Mouse (Mus musculus) bone marrow macrophage, adult 2 months (primary cell): ENCODE results near the gene Grb10.

Experiments used
- CTCF ChIP-seq: IDR thresholded peaks from 2 replicates; pipeline ENCODE4 v1.5.1; 2012; ENCODE audit warnings: low read depth, mild to moderate bottlenecking, low read length, moderate library complexity
- POLR2A ChIP-seq: IDR thresholded peaks from 2 replicates; pipeline ENCODE4 v1.6.1; 2012; ENCODE audit warnings: mild to moderate bottlenecking, low read depth, low read length, borderline replicate concordance

- TF ChIP-seq POLR2A (no peak), CTCF (no peak)
Measured at GRCm38 (mm10) chr11:11886403-11886998, 152.0 kb downstream of the Grb10 start.
